Mouse (Mus musculus) brain, embryonic 14.5 days (tissue): ENCODE measurements around the gene Tprg.

Experiments
- CTCF ChIP-seq: fragments of 200-500 bp; IDR thresholded peaks from 2 replicates; pipeline ENCODE4 v1.5.1; 2012; ENCODE audit warnings: inconsistent platforms, mild to moderate bottlenecking, moderate library complexity, borderline replicate concordance; ENCODE audit not compliant: insufficient read depth, insufficient read length; ENCODE audit errors: extremely low read depth
- POLR2A ChIP-seq: fragments of 200-500 bp; IDR thresholded peaks from 2 replicates; pipeline ENCODE4 v1.6.1; 2012; ENCODE audit warnings: mild to moderate bottlenecking, inconsistent platforms, borderline replicate concordance; ENCODE audit not compliant: poor library complexity, insufficient read depth, insufficient read length, severe bottlenecking; ENCODE audit errors: extremely low read depth

DNA sequence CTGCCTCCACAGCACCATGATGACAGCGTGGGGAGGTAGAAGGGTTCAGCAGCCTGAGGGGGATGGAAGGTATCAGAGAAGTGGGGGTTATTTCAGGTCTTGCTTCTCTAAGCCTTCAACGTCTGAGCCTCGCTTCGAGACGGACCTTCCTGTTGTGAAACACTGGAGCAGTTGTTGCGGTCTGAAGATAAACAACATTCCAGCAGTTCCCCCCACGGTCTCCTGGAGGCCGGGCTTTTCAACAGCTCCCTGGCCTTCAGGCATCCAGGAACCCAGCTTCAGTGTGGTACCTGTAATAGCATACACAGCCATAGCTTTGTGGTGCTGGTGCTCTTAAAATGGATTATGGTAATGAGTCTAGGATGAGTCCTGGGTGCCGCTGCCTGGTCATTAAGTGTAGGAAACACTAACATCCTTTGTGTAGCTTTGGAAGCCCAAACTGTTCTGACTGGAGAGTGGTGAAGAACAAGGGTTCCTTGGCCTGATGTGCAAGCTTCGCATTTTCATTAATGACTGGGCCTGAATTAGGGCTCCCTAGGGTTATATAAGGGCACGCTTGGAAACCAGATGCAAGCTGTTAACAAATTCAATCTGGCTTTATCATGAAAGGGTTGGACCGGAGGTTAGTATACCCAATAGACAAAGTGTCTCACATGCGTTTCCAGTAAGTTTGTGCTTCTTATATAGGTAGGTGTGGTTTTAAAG lies 179.0 kb downstream of the Tprg start:
- TF ChIP-seq CTCF: no peak
- TF ChIP-seq POLR2A: no peak
